Mouse (Mus musculus): Measurements from ENCODE around the gene Msantd3.

Gene Msantd3

GRCm38 (mm10) chr4:48555729-48556128 is 16.0 kb downstream of the Msantd3 start:
- DNase-seq (ENCODE audit: low read depth): peak; percentile 64

- DNase-seq (ENCODE audit: low read depth): no peak
These were observed 19.9 kb downstream of the Msantd3 start for GRCm38 (mm10) chr4:48559652-48560051.

- DNase-seq (ENCODE audit: low read depth): no peak
These were observed 22.1 kb downstream of the Msantd3 start for GRCm38 (mm10) chr4:48561824-48562223.

- no peak for DNase-seq (ENCODE audit: low read depth)
These were observed 25.2 kb downstream of the Msantd3 start for GRCm38 (mm10) chr4:48564962-48565361.

GRCm38 (mm10) chr4:48576361-48576760 is 36.6 kb downstream of the Msantd3 start:
- no peak for DNase-seq (ENCODE audit: low read depth)

GRCm38 (mm10) chr4:48577831-48578230 is 38.1 kb downstream of the Msantd3 start:
- DNase-seq (ENCODE audit: low read depth): no peak

- no peak for DNase-seq (ENCODE audit: low read depth)
These were observed 38.7 kb downstream of the Msantd3 start for GRCm38 (mm10) chr4:48578399-48578798.

- no peak for DNase-seq (ENCODE audit: low read depth)
These were observed 39.9 kb downstream of the Msantd3 start for GRCm38 (mm10) chr4:48579475-48580110.

- no peak for DNase-seq (ENCODE audit: low read depth)
These were observed 41.5 kb downstream of the Msantd3 start for GRCm38 (mm10) chr4:48581201-48581600.

- DNase-seq (ENCODE audit: low read depth): no peak
These were observed 42.3 kb downstream of the Msantd3 start for GRCm38 (mm10) chr4:48581993-48582392.

GRCm38 (mm10) chr4:48582941-48583340 is 43.2 kb downstream of the Msantd3 start:
- DNase-seq (ENCODE audit: low read depth): no peak

GRCm38 (mm10) chr4:48584421-48585240 is 44.9 kb downstream of the Msantd3 start, which contains the start of gene Tmeff1:
TSS of gene Tmeff1 (plus strand) at chr4:48585174.
- DNase-seq (ENCODE audit: low read depth): no peak

- DNase-seq (ENCODE audit: low read depth): no peak
These were observed 45.7 kb downstream of the Msantd3 start for GRCm38 (mm10) chr4:48585241-48586098.

GRCm38 (mm10) chr4:48586099-48586821 is 46.5 kb downstream of the Msantd3 start:
- DNase-seq (ENCODE audit: low read depth): no peak

- no peak for DNase-seq (ENCODE audit: low read depth)
These were observed 47.8 kb downstream of the Msantd3 start for GRCm38 (mm10) chr4:48587526-48587925.

- DNase-seq (ENCODE audit: low read depth): no peak
These were observed 48.8 kb downstream of the Msantd3 start for GRCm38 (mm10) chr4:48588576-48588975.

GRCm38 (mm10) chr4:48590862-48591261 is 51.1 kb downstream of the Msantd3 start:
- DNase-seq (ENCODE audit: low read depth): no peak

- no peak for DNase-seq (ENCODE audit: low read depth)
These were observed 51.7 kb downstream of the Msantd3 start for GRCm38 (mm10) chr4:48591390-48591789.

GRCm38 (mm10) chr4:48592328-48592727 is 52.6 kb downstream of the Msantd3 start:
- DNase-seq (ENCODE audit: low read depth): no peak

- no peak for DNase-seq (ENCODE audit: low read depth)
These were observed 53.1 kb downstream of the Msantd3 start for GRCm38 (mm10) chr4:48592844-48593243.

- no peak for DNase-seq (ENCODE audit: low read depth)
These were observed 56.4 kb downstream of the Msantd3 start for GRCm38 (mm10) chr4:48596111-48596510.

GRCm38 (mm10) chr4:48605650-48606049 is 65.9 kb downstream of the Msantd3 start:
- DNase-seq (ENCODE audit: low read depth): no peak
